Mouse (Mus musculus) frontal cortex, postnatal 14 days (tissue): ENCODE data around the gene Scn1b.
A peak's percentile ranks its signal among the peaks of the same experiment; 100 is the strongest.

Source experiments
- DNase-seq, 2 experiments: peaks; one replicate each; pipeline ENCODE4 v3.0.0; 2022; ENCODE audit warnings: low spot score in 2 of 2

Gene Scn1b

GRCm38 (mm10) chr7:31149751-31150565 is 23.2 kb upstream of the Scn1b start:
- no peak for DNase-seq

DNA sequence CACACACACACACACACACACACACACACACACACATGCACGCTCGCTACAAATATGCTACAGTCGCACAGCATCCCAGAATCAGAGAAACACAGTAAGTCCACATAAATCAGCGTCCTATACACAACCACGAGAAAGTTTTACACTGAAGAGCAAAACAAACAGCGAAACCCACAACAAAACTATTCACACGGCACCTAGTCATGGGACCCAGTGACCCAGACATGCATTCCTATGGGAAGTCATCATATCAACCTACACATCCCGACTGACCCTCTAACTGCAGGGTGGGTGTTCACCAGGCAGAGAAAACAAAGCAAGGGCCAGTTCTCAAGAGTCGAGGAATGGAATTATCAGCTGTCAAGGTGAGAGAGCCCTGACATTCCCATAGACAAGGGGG is 22.5 kb upstream of the Scn1b start:
- no peak for DNase-seq

GRCm38 (mm10) chr7:31148756-31149155 is 22.0 kb upstream of the Scn1b start:
- DNase-seq = no peak

DNA sequence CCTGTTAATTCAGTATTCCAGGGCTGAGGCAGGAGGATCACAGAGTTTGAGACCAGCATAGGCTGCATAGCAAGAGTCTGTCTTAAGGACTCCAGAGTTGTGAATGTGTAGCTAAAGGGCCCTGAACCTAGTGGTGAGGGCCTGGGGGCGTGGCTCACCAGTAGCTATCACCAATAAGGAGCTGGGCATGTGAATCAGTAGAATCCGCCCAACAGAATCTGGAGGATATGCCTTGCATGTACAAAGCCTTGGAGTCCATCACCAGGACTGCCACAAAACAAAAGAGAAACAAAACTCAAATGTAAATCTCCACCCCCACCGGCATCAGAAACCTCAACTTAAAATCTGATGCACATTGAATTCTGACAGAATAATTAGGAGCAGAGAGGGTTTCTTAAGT is 21.3 kb upstream of the Scn1b start:
- DNase-seq = no peak

- DNase-seq = no peak
Measured at GRCm38 (mm10) chr7:31145596-31146160, 18.9 kb upstream of the Scn1b start.

DNA sequence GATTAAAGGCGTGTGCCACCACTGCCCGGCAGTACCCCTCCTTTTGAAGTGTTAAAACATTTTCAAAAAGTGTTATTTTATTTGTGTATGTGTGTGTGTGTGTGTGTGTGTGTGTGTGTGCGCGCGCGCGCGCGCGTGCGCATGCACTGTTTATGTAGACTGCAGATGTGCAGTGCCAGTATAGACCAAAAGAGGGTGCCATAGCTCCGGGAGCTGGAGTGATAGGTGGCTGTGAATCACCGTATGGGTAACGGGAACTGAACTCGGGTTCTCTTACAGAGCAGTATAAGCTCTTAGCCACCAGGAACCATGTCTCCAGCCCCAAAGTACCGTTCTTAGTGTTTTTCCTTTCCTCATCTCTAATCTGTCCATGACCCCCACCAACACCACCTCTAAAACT is 18.1 kb upstream of the Scn1b start:
- DNase-seq = no peak

DNA sequence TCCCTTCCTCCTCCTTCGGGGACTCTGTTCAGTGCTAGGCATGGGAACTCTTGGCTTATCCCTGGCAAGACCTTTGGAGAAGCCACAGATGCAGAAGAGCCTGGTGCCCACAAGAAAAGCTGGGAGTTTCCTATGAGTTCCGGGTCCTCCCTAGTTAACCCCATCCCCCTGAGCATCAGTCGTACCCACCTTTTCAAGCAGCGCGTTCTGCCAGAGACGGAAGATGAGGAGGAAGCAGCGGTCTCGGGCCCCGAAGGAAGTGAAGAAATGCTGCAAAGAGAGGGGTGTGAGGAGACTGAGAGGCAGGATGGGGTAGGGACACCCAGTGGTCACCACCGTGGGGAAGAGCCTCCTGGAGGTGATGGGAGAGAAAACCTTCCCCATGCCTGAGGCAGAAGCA is 14.1 kb upstream of the Scn1b start:
- DNase-seq = peak in 1 of 2 experiments; percentile 3

DNA sequence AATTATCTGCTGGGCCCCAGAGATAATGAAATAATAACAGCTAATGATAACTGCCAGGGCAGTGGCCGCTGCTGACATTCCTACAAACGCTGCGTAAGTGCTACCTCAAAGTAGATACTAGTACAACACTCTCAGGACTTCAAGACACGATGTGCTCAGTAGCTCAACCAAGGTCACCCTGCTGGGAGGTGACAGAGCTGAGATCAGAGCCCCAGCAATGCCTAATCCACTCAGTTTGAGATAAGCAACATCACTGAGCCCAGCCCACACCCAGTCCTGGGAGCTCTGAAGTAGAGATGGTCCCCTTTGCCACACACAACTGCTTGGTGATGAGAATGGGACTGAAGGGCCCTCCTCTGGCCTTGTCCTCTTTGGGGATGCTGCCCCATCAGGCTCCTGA is 13.5 kb upstream of the Scn1b start:
- peak in 1 of 2 experiments; percentile 3 for DNase-seq

DNA sequence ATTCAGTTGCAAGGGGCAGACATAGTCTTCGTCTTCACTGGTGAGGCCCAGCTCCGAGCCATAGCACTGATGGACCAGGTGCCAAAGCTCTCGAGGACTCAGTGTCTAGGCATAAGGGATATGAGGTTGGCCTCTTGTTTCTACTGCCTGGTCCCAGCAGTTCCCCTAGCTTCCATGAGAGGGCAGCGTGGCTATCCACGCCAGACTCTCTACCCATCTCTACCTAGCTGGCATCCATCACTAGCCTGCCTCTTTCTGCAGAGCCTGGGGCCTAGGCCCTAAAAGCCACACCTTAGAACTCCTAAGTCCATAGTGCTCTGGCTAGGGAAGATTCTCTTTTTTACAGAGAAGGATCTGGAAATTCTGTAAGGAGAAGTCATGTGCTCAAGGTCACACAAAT is 13.0 kb upstream of the Scn1b start:
- DNase-seq = no peak

GRCm38 (mm10) chr7:31135717-31136116 is 8.9 kb upstream of the Scn1b start:
- no peak for DNase-seq

DNA sequence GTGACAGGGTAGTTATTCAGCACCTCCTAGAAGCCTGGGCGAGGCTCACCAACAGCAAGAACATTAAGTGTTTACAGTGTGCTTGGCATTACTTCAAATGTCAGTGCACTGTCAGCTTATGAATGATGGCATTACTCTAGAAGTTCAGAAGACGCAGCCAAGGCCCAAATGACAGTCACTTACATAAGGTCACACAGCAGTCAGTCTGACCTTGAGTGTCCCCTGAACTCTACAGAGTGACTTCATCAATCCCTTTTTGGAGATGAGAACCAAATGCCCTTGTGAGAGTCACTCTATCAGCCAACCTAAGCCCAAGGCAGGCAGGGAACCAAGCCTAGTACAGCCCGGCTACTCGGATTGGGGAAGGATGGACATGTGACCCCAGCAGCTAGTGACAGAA is 5.1 kb upstream of the Scn1b start:
- no peak for DNase-seq

- no peak for DNase-seq
Measured at GRCm38 (mm10) chr7:31130841-31131240, 4.0 kb upstream of the Scn1b start.

GRCm38 (mm10) chr7:31130197-31130596 is 3.4 kb upstream of the Scn1b start:
- no peak for DNase-seq

GRCm38 (mm10) chr7:31128157-31128705 is 1.4 kb upstream of the Scn1b start:
- DNase-seq = no peak

DNA sequence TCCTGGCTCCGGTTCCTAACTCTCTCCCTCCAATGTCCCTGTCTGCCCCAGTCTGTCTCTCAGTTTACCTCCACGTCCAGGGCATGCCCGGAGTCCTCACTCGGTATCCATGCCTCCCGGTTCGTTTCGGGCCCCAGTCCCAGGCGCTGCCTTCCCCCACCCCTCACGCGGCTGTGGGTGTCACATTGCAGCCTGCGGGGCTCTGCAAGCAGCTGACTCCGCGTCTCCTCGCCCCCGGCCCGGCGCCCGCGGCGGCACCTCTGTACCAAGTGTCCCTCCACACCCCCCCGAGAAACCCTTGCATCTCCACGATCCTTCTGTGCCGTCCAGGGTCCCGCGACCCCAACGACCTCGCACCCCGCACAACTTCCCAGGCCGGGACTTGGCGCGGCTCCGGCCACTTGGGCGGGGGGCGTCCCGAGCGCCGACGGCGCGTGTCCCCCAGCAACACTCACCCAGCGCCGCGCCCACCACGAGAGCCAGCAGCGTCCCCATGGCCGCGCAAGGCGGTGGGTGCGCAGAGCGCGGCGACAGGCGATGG is 522 bp downstream of the Scn1b start:
- DNase-seq = no peak

DNA sequence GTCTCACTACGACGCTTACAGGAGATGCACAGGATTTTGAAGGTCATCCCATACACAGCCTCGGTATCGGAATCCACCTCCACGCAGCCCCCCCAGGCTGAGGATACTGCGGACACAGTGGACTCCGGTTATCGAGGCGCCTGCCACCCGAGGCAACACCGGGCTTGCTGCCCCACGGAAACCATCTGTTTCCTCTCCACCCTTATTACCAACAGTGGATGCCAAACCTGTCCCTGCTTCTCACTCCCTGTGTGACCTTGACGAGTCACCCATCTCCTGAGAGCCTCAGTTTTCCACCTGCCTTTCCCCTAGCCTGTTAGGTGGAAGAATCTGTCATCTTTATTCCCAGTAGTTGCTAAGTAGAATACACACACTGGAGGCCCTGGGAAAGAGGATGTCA is 1.7 kb downstream of the Scn1b start:
- no peak for DNase-seq

DNA sequence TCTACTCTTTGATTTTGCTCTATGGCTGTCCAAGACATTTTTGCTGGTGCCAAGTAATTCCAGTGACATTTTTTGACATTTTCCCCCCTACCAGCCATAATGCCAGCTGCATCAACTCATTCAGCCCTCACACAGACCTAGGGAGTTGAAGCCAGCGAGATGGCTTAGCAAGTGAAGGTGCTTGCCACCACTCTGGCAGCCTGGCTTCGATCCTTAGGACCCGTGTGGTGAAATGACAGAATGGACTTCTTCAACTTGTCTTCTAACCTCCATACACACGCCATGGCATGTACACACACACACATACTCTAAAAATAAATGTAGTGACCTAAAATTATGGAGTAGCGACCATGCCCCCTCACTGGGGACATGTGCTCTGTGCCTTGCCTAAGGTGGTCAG is 2.4 kb downstream of the Scn1b start:
- no peak for DNase-seq

DNA sequence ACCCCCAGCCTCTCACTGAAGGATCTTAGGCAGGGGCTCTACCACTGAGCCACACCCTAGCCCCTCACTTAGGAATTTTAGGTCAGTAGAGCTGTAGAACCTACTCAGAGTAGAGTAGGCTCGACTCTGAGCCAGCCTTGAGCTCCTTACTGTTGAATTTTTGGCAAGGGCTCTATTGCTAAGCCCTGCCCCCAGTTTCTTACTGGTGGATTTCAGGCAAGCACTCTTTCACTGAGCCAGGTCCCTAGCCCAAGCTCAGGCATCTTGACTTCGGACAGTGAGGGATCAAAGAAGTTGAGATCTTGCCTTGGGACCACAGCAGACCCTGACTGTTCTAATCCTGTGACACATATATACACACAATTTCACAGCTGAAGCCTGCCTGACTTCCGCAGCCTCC is 3.1 kb downstream of the Scn1b start:
- DNase-seq = no peak

- no peak for DNase-seq
Measured at GRCm38 (mm10) chr7:31122641-31123631, 3.9 kb downstream of the Scn1b start.

GRCm38 (mm10) chr7:31119556-31119955 is 7.2 kb downstream of the Scn1b start:
- no peak for DNase-seq

- DNase-seq = no peak
Measured at GRCm38 (mm10) chr7:31118486-31118885, 8.3 kb downstream of the Scn1b start.

GRCm38 (mm10) chr7:31117465-31117864 is 9.3 kb downstream of the Scn1b start:
- no peak for DNase-seq
